Mouse (Mus musculus) layer of hippocampus, adult 2 months (tissue): ENCODE measurements around the gene Mcrip2. TPM values are rescaled to one million over a fixed set of nuclear protein-coding genes. Genes with fewer than 3 reads are reported as not detected.
A peak's percentile ranks its signal among the peaks of the same experiment; 100 is the strongest.

Source experiments
- DNase-seq, 2 experiments: peaks; one replicate each; pipeline ENCODE4 v3.0.0; 2022; ENCODE audit warnings: low spot score in 2 of 2
- H3K27ac ChIP-seq: fragments of 200-600 bp; 2 replicates; pipeline ENCODE4 v1.8.1; 2022
- H3K4me3 ChIP-seq: fragments of 200-600 bp; 2 replicates; pipeline ENCODE4 v1.8.1; 2022; ENCODE audit warnings: mild to moderate bottlenecking
- CTCF ChIP-seq: fragments of 200-600 bp; conservative IDR thresholded peaks from 2 replicates; pipeline ENCODE4 v1.8.1; 2022; ENCODE audit warnings: antibody characterized with exemption, mild to moderate bottlenecking, moderate library complexity
- total RNA-seq, 2 experiments: library from RNA; stranded (reverse); gene quantifications; 2 replicates each; pipeline ENCODE4 v1.2.3; 2021

Gene Mcrip2
- total RNA-seq, 2 experiments from 2014 or later: 20.9 to 21.6 TPM

DNA sequence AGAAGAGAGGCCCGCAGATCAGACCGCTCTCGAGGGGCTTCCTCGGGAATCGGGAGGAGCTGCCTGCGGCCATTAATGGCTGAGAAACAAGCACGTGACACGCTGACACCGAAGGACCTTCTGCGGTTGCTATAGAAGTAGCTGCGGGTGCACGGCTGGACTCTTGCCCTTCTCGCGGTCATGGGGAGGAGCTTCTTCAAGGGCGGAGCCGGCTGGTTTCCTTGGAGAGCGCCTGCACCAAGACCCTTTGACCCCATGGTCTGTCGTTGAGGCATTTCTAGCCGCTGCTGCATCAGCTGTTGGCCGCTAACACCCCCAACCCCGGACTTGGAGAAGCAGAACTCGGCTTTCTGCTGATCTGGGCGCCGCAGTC, 35.3 kb downstream of the Mcrip2 start, which contains the start of gene Stub1:
Gene Stub1, minus strand, starts transcription at position 114 of the 373 bp plus-strand sequence.
- no peak for TF ChIP-seq CTCF
- peak within 1 kb of the TSS; percentile 87 for H3K4me3 ChIP-seq
- DNase-seq: peak; percentile 80 to 84
- H3K27ac ChIP-seq: peak within 1 kb of the TSS; percentile 99

DNA sequence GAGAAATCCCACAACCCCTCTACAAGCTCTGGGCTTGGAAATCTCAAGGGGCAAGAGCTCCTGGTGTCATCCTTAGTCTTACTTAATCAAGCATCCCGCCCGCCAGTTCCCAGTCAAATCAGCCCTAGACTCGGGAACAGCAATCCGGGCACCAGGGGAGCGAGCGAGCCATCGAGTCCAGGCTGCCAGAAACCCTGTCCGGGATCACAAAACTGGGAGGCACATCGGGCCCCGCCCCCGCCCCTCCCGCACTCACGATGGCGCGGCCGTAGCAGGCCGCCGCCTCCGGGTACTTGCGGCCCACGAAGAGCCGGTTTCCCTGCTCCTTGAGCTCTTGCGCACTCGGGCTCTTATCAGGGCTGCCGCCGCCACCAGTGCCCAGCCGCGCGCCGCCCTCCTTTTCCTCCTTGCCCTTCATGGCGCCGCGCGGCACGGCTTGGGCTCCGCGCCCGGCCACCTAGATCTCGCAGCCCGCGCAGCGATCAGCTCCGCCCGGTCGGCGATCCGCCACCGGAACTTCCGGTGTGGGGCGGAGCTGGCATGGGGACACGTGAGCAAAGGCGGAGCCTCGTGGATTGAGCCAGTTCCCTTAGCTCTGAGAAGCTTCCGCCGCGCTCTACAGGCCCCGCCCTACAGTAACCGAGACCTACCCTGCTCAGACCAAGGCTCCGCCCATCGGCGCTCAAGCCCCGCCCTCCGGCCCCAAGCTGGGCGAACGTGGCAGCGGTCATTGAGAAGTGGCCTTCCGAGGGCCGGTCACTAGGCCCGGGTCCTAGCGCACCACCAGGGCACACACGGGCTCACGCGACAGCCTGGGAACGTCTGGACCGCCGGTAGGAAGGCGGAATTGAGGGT, 35.9 kb downstream of the Mcrip2 start:
- peak; percentile 97 to 98 for DNase-seq
- Histone ChIP-seq H3K27ac (peak overlapping the region; percentile 99), H3K4me3 (peak overlapping the region; percentile 87)
- TF ChIP-seq CTCF: no peak

DNA sequence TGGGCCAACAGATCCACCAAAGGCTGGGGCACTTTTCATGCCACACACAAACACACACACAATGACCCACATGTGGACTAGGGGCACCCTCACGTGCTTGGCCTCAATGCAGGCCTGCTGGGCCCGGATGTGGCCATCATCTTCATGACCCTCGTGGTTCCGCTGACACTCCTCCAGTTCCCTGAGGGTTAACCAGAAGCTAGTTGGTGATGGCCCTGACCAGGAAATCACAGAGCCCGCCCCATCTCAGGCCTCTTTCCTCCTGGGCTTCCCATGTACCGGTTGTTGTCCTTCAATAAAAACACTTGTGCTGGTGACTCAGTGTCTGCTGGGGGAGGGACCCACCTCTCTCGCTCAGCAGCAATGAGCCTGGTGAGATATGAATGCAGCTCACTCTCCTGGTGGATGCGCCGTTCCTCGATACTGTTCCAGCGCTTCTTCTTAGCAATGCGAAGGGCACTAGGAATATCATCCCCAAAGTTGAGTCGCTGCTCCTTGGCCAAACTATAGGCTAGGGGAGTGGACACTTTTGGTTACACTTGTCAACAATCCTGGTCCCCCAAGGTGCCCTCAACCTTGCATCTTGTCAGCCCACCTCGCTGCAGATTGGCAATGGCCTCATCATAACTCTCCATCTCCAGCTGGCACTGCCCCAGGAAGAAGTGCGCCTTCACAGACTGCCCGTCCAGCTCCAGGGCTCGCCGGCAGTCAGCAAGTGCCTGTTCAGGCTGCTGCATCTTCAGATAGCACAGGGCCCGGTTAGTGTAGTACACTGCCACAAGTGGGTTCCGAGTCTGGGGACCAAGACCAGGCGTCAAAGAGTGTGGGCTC, 36.9 kb downstream of the Mcrip2 start:
- TF ChIP-seq CTCF: no peak
- peak overlapping the region; percentile 87 for H3K4me3 ChIP-seq
- H3K27ac ChIP-seq: peak overlapping the region; percentile 99
- no peak for DNase-seq

DNA sequence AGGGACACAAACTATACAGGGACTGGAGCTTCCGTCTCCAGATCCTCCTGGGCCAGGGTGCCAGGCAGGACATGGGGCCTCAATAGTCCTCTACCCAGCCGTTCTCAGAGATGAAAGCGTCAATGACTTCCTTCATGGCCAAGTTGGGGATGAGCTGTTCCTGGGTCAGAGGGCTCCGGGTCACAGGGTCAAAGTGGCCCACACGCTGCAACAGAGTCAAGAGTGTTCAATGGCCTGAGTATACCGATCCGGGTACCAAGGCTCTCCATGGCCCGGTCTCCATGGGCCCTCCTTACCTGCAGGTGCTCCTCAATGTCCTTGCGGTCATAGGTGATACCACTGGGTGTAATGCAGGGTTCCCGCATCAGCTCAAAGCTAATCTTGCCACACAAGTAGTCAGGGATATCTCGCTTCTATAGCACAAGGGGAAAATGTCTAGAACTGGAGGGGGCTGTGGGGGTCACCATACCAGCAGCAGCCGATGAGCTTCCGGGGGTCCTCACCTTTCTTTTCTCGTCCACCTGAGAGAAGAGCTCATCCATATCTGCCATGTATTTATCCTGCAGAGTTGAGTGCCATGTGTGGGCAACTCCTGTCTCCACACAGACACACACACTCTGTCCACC, 37.6 kb downstream of the Mcrip2 start:
- no peak for DNase-seq
- 0 out of 2 replicates have a peak overlapping the region, but pooled peaks have one; percentile 99 for H3K27ac ChIP-seq
- no peak for TF ChIP-seq CTCF
- peak overlapping the region; percentile 87 for H3K4me3 ChIP-seq

DNA sequence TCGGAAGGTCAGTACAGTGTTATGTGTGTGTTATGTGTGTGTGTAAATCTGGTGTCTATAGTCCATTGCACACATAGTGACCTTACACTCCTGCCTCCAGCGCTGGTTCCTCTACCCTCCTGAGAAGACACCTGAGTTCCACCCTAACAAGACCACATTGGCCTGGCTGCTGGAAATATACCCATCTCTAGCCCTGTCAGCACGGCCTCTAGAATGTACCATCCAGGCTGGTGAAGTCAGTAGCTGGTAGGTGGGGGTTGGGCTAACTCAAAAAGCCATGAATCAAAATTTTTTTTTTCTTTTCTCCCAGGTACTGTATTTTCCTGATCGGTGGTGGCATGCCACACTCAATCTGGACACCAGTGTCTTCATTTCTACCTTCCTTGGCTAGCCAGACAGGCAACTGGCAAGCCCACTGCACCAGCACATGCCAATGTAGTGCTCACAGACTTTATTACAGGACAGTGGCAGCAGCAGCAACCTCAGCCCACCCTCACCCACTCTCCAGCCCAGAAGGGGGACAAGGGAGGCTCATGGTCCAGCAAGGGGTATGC, 38.3 kb downstream of the Mcrip2 start:
- Histone ChIP-seq H3K27ac (no peak overlapping the region), H3K4me3 (peak overlapping the region; percentile 82)
- no peak for TF ChIP-seq CTCF
- no peak for DNase-seq

DNA sequence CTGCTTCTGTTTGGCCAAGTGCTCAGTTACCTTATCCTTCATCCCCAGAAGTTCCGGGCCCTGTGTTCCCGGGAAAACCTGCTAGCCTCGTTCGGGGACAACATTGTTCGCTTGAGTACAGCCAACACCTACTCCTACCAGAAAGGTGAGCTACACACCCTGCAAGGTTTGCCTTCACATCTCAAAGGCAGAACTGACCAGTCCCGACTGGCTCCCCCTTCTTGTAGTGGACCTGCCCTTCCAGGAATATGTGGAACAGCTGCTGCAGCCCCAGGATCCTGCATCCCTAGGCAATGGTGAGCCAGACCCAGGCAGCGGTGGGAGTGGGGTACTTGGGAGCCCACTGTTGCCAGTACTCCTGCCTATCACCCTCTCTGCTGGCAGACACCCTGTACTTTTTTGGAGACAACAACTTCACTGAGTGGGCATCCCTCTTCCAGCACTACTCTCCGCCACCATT, 39.0 kb downstream of the Mcrip2 start:
- no peak for DNase-seq
- H3K4me3 ChIP-seq: peak overlapping the region; percentile 82
- no peak for TF ChIP-seq CTCF
- H3K27ac ChIP-seq: peak overlapping the region; percentile 93

DNA sequence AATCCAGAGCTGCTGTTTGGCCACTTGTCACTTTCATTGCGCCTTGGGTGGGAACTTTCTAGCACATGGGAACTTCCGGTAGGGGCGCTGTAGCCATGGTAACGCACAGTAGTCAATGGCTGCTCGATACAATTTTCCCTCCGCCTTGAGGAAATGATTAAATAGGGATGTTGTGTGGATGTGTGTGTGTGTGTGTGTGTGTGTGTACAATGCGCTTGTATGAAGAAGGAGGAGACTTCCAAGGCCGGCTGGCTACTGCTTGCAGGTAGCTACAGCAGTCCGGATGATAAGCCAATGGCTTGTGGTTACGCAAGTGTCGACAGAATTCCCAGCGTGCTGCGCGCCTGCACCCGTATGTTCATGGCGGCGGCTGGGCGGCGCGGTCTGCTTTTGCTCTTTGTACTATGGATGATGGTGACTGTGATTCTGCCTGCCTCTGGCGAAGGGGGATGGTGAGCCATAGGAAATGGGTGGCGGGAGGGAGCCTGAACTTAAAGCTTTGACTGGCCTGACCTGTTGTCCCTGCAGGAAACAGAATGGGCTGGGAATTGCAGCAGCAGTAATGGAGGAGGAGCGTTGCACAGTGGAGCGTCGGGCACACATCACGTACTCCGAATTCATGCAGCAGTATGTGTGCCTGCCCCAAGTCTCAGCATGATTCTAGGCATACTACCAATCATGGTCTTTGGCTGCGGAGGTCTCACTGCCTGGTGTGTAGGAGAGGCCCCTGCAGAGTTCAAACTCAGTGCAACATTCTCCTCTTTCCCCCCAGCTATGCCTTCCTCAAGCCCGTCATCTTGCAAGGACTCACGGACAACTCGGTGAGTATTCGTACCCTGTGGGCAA, 39.6 kb downstream of the Mcrip2 start, which contains the start of gene Jmjd8:
Gene Jmjd8, plus strand, starts transcription at position 156 of the 846 bp plus-strand sequence.
- H3K4me3 ChIP-seq: peak within 1 kb of the TSS; percentile 82
- H3K27ac ChIP-seq: peak within 1 kb of the TSS; percentile 93
- DNase-seq: peak; percentile 79 to 81
- peak; percentile 71 for TF ChIP-seq CTCF

DNA sequence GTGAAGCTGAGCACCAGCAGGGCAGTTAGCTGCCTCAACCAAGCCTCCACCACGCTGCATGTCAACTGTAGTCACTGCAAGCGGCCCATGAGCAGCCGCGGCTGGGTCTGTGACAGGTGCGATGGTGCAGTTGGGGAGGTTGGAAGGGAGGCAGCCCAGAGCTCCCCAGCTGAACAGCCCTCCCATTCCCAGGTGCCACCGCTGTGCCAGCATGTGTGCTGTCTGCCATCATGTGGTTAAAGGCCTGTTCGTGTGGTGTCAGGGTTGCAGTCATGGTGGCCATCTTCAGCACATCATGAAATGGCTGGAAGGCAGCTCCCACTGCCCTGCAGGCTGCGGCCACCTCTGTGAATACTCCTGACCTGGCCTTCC, 40.4 kb downstream of the Mcrip2 start:
- Histone ChIP-seq H3K27ac (peak overlapping the region; percentile 93), H3K4me3 (peak overlapping the region; percentile 82)
- TF ChIP-seq CTCF: no peak
- DNase-seq: no peak

DNA sequence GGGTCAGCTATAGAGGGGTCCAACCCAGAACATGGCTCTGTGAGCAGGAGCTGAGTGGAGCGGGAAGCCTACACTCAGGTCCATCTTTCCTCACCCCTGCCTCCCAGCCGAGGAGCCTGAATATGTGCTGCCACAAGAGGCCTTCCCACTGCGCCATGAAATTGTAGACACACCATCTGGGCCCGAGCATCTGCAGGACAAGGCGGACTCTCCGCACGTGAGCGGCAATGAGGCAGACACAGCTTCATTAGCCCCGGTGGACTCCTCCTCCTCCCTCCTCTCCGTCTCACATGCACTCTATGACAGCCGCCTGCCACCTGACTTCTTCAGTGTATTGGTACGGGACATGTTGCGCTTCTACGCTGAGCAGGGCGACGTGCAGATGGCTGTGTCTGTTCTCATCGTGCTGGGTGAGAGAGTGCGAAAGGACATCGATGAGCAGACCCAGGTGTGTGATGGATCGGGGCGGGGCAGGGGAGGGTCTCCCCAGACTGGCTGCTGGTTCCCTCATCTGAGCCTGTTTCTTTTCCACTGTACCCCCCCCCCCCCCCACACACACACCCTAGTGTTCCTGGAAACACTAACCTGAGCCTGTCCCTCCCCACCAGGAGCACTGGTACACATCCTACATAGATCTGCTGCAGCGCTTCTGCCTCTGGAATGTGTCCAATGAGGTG, 40.9 kb downstream of the Mcrip2 start:
- no peak for DNase-seq
- H3K4me3 ChIP-seq: no peak overlapping the region
- TF ChIP-seq CTCF: no peak
- peak overlapping the region; percentile 93; the same call in 1 of the 2 replicates for H3K27ac ChIP-seq

DNA sequence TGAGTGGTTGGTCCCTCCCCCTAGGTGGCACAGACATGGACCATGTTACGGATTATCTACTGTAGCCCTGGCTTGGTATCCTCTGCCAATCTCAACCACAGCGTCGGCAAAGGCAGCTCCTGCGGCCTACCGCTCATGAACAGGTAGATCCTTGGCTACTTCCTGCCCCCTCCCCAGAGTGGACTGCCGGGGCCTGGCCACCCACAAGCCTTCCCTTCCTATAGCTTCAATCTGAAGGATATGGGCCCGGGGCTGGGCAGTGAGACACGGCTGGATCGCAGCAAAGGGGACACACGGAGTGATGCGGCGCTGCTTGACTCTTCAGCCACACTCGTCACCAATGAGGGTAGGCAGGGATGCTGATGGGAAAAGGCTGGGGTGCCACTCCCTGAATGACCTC, 41.6 kb downstream of the Mcrip2 start:
- H3K4me3 ChIP-seq: no peak overlapping the region
- H3K27ac ChIP-seq: no peak overlapping the region
- no peak for DNase-seq
- TF ChIP-seq CTCF: no peak

DNA sequence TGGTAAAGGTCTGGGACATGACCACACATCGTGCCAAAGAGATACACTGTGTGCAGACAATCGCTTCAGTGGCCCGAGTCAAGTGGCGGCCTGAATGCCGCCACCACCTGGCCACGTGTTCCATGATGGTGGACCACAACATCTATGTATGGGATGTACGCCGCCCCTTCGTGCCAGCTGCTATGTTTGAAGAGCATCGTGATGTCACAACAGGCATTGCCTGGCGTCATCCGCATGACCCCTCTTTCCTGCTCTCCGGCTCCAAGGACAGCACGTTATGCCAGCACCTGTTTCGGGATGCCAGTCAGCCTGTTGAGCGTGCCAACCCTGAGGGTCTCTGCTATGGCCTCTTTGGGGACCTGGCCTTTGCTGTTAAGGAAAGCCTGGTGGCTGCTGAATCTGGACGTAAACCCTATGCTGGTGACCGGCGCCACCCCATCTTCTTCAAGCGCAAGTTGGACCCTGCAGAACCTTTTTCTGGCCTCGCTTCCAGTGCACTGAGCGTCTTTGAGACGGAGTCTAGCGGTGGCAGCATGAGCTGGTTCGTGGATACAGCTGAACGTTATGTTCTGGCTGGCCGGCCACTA, 42.5 kb downstream of the Mcrip2 start:
- no peak for TF ChIP-seq CTCF
- no peak overlapping the region for H3K4me3 ChIP-seq
- no peak overlapping the region for H3K27ac ChIP-seq
- DNase-seq: no peak
